Mouse (Mus musculus) liver, embryonic 14.5 days (tissue): ENCODE data around the gene Ube2i.

Source experiments
- CTCF ChIP-seq: IDR thresholded peaks from 2 replicates; pipeline ENCODE4 v1.5.1; 2016; ENCODE audit warnings: antibody characterized with exemption, low read depth, control low read depth
- EP300 ChIP-seq: IDR thresholded peaks from 2 replicates; pipeline ENCODE4 v1.6.1; 2016; ENCODE audit warnings: antibody characterized with exemption, low read depth

GRCm38 (mm10) chr17:25320819-25321218 lies 46.4 kb upstream of the Ube2i start:
- no peak for TF ChIP-seq CTCF
- TF ChIP-seq EP300, result no peak
